Mouse (Mus musculus): Measurements from ENCODE around the gene Tlr13.

Gene Tlr13

GRCm38 (mm10) chrX:106142936-106143335 lies at the start of gene Tlr13:
Gene Tlr13, plus strand, starts transcription at chrX:106143204.
- DNase-seq, result no peak

GRCm38 (mm10) chrX:106105464-106105863 lies 37.5 kb upstream of the Tlr13 start:
- DNase-seq, result peak; percentile 27 to 61

- no peak for DNase-seq
These were observed 29.1 kb upstream of the Tlr13 start for GRCm38 (mm10) chrX:106113881-106114280.

- DNase-seq, result no peak
These were observed 28.3 kb upstream of the Tlr13 start for GRCm38 (mm10) chrX:106114674-106115073.

- DNase-seq, result no peak
These were observed 20.2 kb upstream of the Tlr13 start for GRCm38 (mm10) chrX:106122823-106123222.

- DNase-seq, result no peak
These were observed 14.7 kb upstream of the Tlr13 start for GRCm38 (mm10) chrX:106128283-106128682.

- no peak for DNase-seq
These were observed 13.1 kb upstream of the Tlr13 start for GRCm38 (mm10) chrX:106129877-106130276.

GRCm38 (mm10) chrX:106134916-106135315 lies 8.1 kb upstream of the Tlr13 start:
- DNase-seq, result no peak

- no peak for DNase-seq
These were observed 7.5 kb upstream of the Tlr13 start for GRCm38 (mm10) chrX:106135484-106135883.

- DNase-seq, result no peak
These were observed 7.0 kb upstream of the Tlr13 start for GRCm38 (mm10) chrX:106135916-106136575.

- DNase-seq, result no peak
These were observed 3.5 kb upstream of the Tlr13 start for GRCm38 (mm10) chrX:106139309-106140070.

- DNase-seq, result no peak
These were observed 5.2 kb downstream of the Tlr13 start for GRCm38 (mm10) chrX:106148185-106148584.

GRCm38 (mm10) chrX:106149460-106149859 lies 6.5 kb downstream of the Tlr13 start:
- DNase-seq, result no peak

GRCm38 (mm10) chrX:106154180-106154586 lies 11.2 kb downstream of the Tlr13 start:
- no peak for DNase-seq

GRCm38 (mm10) chrX:106155892-106156291 lies 12.9 kb downstream of the Tlr13 start:
- no peak for DNase-seq

- no peak for DNase-seq
These were observed 21.0 kb downstream of the Tlr13 start for GRCm38 (mm10) chrX:106163995-106164394.

GRCm38 (mm10) chrX:106164555-106164954 lies 21.6 kb downstream of the Tlr13 start:
- DNase-seq, result no peak

GRCm38 (mm10) chrX:106165089-106165488 lies 22.1 kb downstream of the Tlr13 start:
- DNase-seq, result no peak

GRCm38 (mm10) chrX:106171106-106171852 lies 28.3 kb downstream of the Tlr13 start:
- DNase-seq, result peak; percentile 71 to 85

- no peak for DNase-seq
These were observed 28.8 kb downstream of the Tlr13 start for GRCm38 (mm10) chrX:106171853-106172154.

- DNase-seq, result no peak
These were observed 33.3 kb downstream of the Tlr13 start for GRCm38 (mm10) chrX:106176331-106176730.

- no peak for DNase-seq
These were observed 41.3 kb downstream of the Tlr13 start for GRCm38 (mm10) chrX:106184279-106184678.

GRCm38 (mm10) chrX:106185706-106186105 lies 42.7 kb downstream of the Tlr13 start:
- no peak for DNase-seq
